Mouse (Mus musculus) thymus, adult 2 months (tissue): ENCODE results near the gene Unc79.

ENCODE experiments used
- CTCF ChIP-seq: fragments of 200-500 bp; IDR thresholded peaks from 2 replicates; pipeline ENCODE4 v1.5.1; 2012; ENCODE audit warnings: mild to moderate bottlenecking, control low read depth, low read length, moderate library complexity, borderline replicate concordance; ENCODE audit not compliant: control insufficient read depth, poor library complexity, insufficient read depth; ENCODE audit errors: extremely low read depth
- POLR2A ChIP-seq: fragments of 200-500 bp; IDR thresholded peaks from 2 replicates; pipeline ENCODE4 v1.6.1; 2012; ENCODE audit warnings: mild to moderate bottlenecking, low read length, control low read depth, moderate library complexity; ENCODE audit not compliant: control insufficient read depth, poor library complexity, insufficient read depth; ENCODE audit errors: extremely low read depth

DNA sequence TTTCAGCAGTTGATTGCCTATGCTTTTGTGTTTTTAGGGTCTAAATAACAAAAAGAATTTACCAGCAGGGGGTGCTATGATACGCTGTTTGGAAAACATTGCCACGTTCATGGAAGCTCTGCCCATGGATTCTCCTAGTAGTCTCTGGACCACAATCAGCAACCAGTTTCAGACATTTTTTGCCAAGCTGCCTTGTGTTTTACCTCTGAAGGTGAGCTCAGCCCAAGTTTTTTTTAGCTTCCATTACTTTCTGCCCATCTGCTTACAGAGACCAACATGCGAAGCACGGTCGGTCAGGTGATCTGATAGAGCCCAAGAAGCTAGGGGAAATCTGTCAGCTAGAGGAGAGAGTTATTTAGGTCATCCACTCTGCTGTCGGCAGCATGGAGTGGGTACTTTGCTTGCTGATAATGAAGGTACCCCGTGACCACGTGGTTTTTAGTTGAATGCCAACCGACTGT, 193.9 kb downstream of the Unc79 start:
- TF ChIP-seq CTCF = no peak
- no peak for TF ChIP-seq POLR2A
